Mouse (Mus musculus) monocyte, adult 59 days (primary cell): ENCODE measurements around the gene Slc46a2. TPM values are rescaled to one million over a fixed set of nuclear protein-coding genes. Genes with fewer than 3 reads are reported as not detected.

Experiments used
- total RNA-seq, 2 experiments: library from RNA; stranded (reverse); gene quantifications; one replicate each; pipeline ENCODE4 v1.2.4; 2023

The Slc46a2 gene
- total RNA-seq = not detected

DNA sequence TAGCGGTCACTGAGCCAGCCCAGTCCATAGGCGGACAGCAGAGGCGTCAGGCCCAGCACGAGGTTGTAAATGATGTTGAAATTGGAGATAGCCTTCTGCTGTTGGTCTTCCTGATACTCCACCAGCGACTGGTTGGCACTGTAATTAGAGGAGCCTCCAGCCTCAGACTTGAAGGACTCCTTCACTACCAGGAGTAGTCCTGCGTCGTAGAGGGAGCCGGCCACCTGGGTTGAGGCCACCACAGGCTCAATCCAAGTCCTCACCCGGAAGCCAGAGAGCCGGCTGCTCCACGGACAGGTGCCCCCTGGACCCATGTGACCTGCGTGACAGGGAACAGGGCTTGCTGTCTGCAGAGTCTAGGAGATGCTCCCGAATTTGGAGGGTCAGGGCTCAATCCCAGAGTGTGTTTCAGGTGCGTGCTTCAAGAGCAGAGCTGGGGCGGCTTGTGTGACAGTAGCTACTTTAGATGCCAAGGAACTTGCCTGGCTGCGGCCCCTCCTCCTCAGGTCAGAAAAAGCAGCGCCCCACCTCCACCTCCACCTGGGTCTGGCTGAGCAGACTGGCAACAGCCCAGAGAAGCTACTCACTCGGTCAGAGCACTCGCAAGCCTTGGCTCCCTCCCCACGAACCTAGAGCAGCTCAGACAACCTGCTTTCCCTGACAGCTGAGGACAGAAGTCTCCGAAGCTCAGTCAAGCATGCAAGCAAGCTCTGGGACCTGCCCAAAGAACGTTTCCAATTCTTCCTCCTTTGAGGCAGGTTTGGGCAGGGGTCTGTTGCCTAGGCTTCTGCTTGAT, at the start of gene Slc46a2:
Gene Slc46a2 (minus strand): TSS at position 449 of the 796 bp plus-strand sequence.

DNA sequence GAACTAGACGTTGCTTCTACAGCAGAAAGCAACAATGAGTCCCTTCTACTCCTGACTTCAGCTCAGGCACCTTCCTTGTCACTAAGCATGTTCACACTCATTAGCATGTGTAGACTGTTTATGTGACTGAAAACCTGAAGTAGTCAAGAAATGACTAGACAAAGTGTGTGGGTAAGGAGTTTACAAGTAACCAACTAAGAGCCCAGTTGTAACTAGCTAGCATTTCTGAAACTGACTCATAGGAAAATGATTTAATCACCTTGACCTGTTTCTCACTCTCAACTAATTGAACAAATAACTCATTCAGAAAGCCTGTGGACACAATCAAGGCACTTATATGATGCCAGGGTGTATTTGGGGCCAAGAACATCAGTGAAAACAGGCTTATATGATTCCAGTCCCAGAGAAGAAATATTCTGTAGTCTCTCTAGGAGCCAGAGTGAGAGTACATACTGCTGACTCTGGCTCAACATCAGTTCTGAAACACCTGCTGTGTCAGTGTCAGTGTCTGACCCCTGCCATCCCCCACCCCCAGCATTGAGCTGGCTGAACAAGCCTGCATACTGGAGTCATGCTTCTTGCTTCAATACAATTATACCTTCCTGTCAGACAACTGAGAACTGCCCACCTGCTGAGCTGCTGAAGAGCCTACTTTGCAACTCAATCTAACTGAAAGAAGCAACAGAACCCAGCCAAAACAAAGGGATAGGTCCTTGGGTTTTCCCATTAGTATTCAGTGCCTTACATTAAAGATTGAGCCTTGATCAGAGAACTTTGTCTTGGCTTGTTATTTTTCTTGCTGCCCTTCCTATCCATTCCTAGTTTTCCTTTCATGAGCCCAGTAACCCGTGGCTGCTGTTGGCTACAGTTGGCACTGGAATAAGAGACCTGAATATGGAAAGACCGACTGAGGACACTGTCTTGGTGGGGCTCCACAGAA, 48.8 kb upstream of the Slc46a2 start, which contains the start of gene Mup6:
Gene Mup6 (plus strand): TSS at position 890 of the 940 bp plus-strand sequence.

DNA sequence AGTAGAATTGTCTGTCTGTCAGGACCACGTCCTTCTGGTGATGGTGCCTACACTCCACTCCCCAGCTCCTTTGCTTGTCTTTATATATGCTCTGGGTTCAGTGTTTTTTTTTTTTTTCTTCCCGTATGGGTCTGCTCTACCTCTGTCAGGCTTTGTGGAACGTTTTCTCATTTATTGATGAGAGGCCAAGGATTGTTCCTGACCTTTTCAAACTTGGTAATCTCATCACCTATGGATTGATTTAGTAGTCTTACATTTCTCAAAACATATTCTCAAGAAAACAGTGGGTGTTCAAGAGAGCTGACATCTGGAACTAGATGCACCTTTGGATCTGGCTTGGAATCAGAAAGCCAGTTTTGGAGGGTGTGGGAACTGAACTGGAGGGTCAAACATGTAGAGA, 45.8 kb upstream of the Slc46a2 start, which contains the start of gene Mup4:
Gene Mup4 (minus strand): TSS at position 101 of the 400 bp plus-strand sequence.

Other genes with a start within 250 kb of the Slc46a2 start
- 10 to 100 TPM; 29.7 to 31.8 TPM for gene Inip, start 113.5 kb downstream of the Slc46a2 start, total RNA-seq
- 10 to 100 TPM; 38.0 to 48.5 TPM for gene Snx30, start 109.2 kb downstream of the Slc46a2 start, total RNA-seq
- gene Mup4, start 45.7 kb upstream of the Slc46a2 start, total RNA-seq = not detected
- gene Mup6, start 49.2 kb upstream of the Slc46a2 start, total RNA-seq = not detected
- gene Mup7, start 155.4 kb upstream of the Slc46a2 start, total RNA-seq = not detected
- not detected for gene Mup2, start 239.2 kb upstream of the Slc46a2 start, total RNA-seq